9 mouse cellular contexts compared by ENCODE assay signal in genomic region chr6:91684831-91685532, GRCm38 (mm10). TPM values are rescaled to one million over a fixed set of nuclear protein-coding genes. Genes with fewer than 3 reads are reported as not detected.
DNase-seq lines count a peak whose midpoint lies in the region; ATAC-seq and TF ChIP-seq lines count a peak whose summit lies in the region.
"Had no signal": no experiment of that assay in that cellular context is flagged by ENCODE, and none has a peak within 500 bp of the region (broad histone marks: within the 10 kb centered on the region; RNA-seq: fewer than 3 reads in every experiment).

No protein-coding gene starts in this region.

- H3K9ac ChIP-seq in forebrain, postnatal 0 days = peak overlapping the region; percentile 97
- H3K9ac ChIP-seq in hindbrain, embryonic 11.5 days (ENCODE audit: low read depth, low read length) = peak overlapping the region; percentile 93
- peak overlapping the region; percentile 95 for H3K9ac ChIP-seq in limb, embryonic 15.5 days
- peak overlapping the region; percentile 98 for H3K9ac ChIP-seq in midbrain, embryonic 14.5 days (replicated peaks; ENCODE audit: low read length)

- H3K4me2 ChIP-seq in forebrain, postnatal 0 days (ENCODE audit: low read depth) = peak overlapping the region; percentile 54
- peak overlapping the region; percentile 69 for H3K4me2 ChIP-seq in hindbrain, embryonic 11.5 days (replicated peaks; ENCODE audit: low read depth, low read length)
- peak overlapping the region; percentile 94 for H3K4me2 ChIP-seq in limb, embryonic 15.5 days
- H3K4me2 ChIP-seq in midbrain, embryonic 14.5 days (ENCODE audit: low read length) = peak overlapping the region; percentile 93

- H3K27ac ChIP-seq in cerebellum, adult 2 months (ENCODE audit: insufficient read depth, low read length) = peak overlapping the region; percentile 81; the same call in 1 of the 2 replicates
- peak overlapping the region; percentile 98 for H3K27ac ChIP-seq in forebrain, postnatal 0 days (ENCODE audit: low read depth, low read length)
- no peak overlapping the region for H3K27ac ChIP-seq in hindbrain, embryonic 11.5 days (ENCODE audit: low read depth, low read length)
- H3K27ac ChIP-seq in limb, embryonic 15.5 days = peak overlapping the region; percentile 85; the same call in 1 of the 2 replicates
- peak overlapping the region; percentile 98 for H3K27ac ChIP-seq in midbrain, embryonic 14.5 days (replicated peaks; ENCODE audit: low read depth, low read length)

- H3K36me3 ChIP-seq in forebrain, postnatal 0 days (ENCODE audit: insufficient read depth) = peaks cover under 1% of the 10 kb centered on the region; the same call in 1 of the 2 replicates
- no peaks in the 10 kb centered on the region for H3K36me3 ChIP-seq in hindbrain, embryonic 11.5 days (ENCODE audit: control insufficient read depth, insufficient read depth, low read length)
- H3K36me3 ChIP-seq in limb, embryonic 15.5 days = no peaks in the 10 kb centered on the region
- H3K36me3 ChIP-seq in midbrain, embryonic 14.5 days (ENCODE audit: control insufficient read depth, insufficient read depth, low read length) = no peaks in the 10 kb centered on the region

- DNase-seq in ovary, postnatal 36 days (ENCODE audit: low spot score) = peak; percentile 33
- no peak for DNase-seq in ovary, postnatal 14 days (ENCODE audit: low spot score)
- peak; percentile 67 to 70 for DNase-seq in cerebellum, adult 2 months
- peak; percentile 59 for DNase-seq in forebrain, postnatal 0 days
- peak; percentile 28 for DNase-seq in hindbrain, embryonic 11.5 days (ENCODE audit: low spot score)
- peak; percentile 30 for DNase-seq in midbrain, embryonic 14.5 days
- peak; percentile 40 for DNase-seq in thymus, postnatal 14 days

- 6% methylated on average over 17 of the region's 17 CpGs for WGBS in cerebellum, adult 2 months
- 18% methylated on average over 17 of the region's 17 CpGs for WGBS in forebrain, postnatal 0 days
- WGBS in hindbrain, embryonic 11.5 days = 18% methylated on average over 17 of the region's 17 CpGs
- 6% methylated on average over 17 of the region's 17 CpGs for WGBS in limb, embryonic 15.5 days
- 21% methylated on average over 17 of the region's 17 CpGs for WGBS in midbrain, embryonic 14.5 days

- no peaks in the 10 kb centered on the region for H3K9me3 ChIP-seq in forebrain, postnatal 0 days (ENCODE audit: low read length)
- H3K9me3 ChIP-seq in hindbrain, embryonic 11.5 days (ENCODE audit: control insufficient read depth, low read length) = no peaks in the 10 kb centered on the region
- H3K9me3 ChIP-seq in limb, embryonic 15.5 days = no peaks in the 10 kb centered on the region
- H3K9me3 ChIP-seq in midbrain, embryonic 14.5 days (ENCODE audit: control insufficient read depth, low read length) = no peaks in the 10 kb centered on the region

- no peaks in the 10 kb centered on the region for H3K27me3 ChIP-seq in cerebellum, adult 2 months (ENCODE audit: control insufficient read depth, insufficient read depth, low read length)
- no peaks in the 10 kb centered on the region for H3K27me3 ChIP-seq in forebrain, postnatal 0 days (ENCODE audit: insufficient read depth, low read length)
- no peaks in the 10 kb centered on the region for H3K27me3 ChIP-seq in hindbrain, embryonic 11.5 days (ENCODE audit: control insufficient read depth, insufficient read depth, low read length)
- no peaks in the 10 kb centered on the region for H3K27me3 ChIP-seq in limb, embryonic 15.5 days
- H3K27me3 ChIP-seq in midbrain, embryonic 14.5 days (ENCODE audit: control insufficient read depth, insufficient read depth, low read length) = no peaks in the 10 kb centered on the region
- H3K27me3 ChIP-seq: Patski had no signal

- peak overlapping the region; percentile 84 for H3K4me3 ChIP-seq in cerebellum, adult 2 months (replicated peaks; ENCODE audit: insufficient read depth, low read depth, low read length)
- peak overlapping the region; percentile 98 for H3K4me3 ChIP-seq in forebrain, postnatal 0 days (ENCODE audit: low read depth, low read length)
- H3K4me3 ChIP-seq in hindbrain, embryonic 11.5 days (ENCODE audit: low read depth, low read length) = peak overlapping the region; percentile 86
- H3K4me3 ChIP-seq in limb, embryonic 15.5 days = peak overlapping the region; percentile 95
- peak overlapping the region; percentile 90 for H3K4me3 ChIP-seq in midbrain, embryonic 14.5 days (replicated peaks; ENCODE audit: low read depth, low read length)

- 0 out of 2 replicates have a peak, but pooled peaks have one; percentile 1 for ATAC-seq in forebrain, postnatal 0 days
- ATAC-seq in hindbrain, embryonic 11.5 days (ENCODE audit: low FRiP score) = no peak; the same call in 1 of the 2 replicates
- ATAC-seq in limb, embryonic 15.5 days (ENCODE audit: insufficient number of reproducible peaks, low FRiP score, low TSS enrichment, low read depth) = no peak
- 0 out of 2 replicates have a peak, but pooled peaks have one; percentile 0 for ATAC-seq in midbrain, embryonic 14.5 days (ENCODE audit: low FRiP score, low TSS enrichment)
- ATAC-seq: Patski had no signal

- TF ChIP-seq CTCF in cerebellum, adult 2 months (IDR thresholded peaks at IDR 0.05; ENCODE audit: borderline replicate concordance, insufficient read depth, low read depth, low read length) = no peak
- no peak for TF ChIP-seq CTCF in forebrain, postnatal 0 days (IDR thresholded peaks at IDR 0.05; ENCODE audit: low read depth)

- peaks cover 9% of the 10 kb centered on the region for H3K4me1 ChIP-seq in cerebellum, adult 2 months (ENCODE audit: control insufficient read depth, insufficient read depth, low read length)
- peaks cover 33% of the 10 kb centered on the region for H3K4me1 ChIP-seq in forebrain, postnatal 0 days (ENCODE audit: insufficient read depth)
- peaks cover 10% of the 10 kb centered on the region for H3K4me1 ChIP-seq in hindbrain, embryonic 11.5 days (replicated peaks; ENCODE audit: control insufficient read depth, insufficient read depth, low read length)
- H3K4me1 ChIP-seq in limb, embryonic 15.5 days = peaks cover 56% of the 10 kb centered on the region
- H3K4me1 ChIP-seq in midbrain, embryonic 14.5 days (ENCODE audit: control insufficient read depth, insufficient read depth, low read length) = peaks cover 28% of the 10 kb centered on the region

- TF ChIP-seq POLR2A in cerebellum, adult 2 months (IDR thresholded peaks at IDR 0.05; ENCODE audit: borderline replicate concordance, insufficient read depth, low read length) = no peak

RNA-seq across cellular contexts. Expression of gene Slc6a6, which starts 1.1 kb away (rescaled TPM):
- 73.3 and 79.3 TPM in 2 replicates for polyA plus RNA-seq in cerebellum, adult 2 months (2012; rRNA removed)
- 72.2 and 101 TPM in 2 replicates for total RNA-seq in forebrain, postnatal 0 days (2014; rRNA removed)
- polyA plus RNA-seq in forebrain, postnatal 0 days (2015; fragmentation: Nextera tagmentation; extraction: Ambion mirVana) = 89.5 and 139 TPM in 2 replicates
- 46.6 and 64.0 TPM in 2 replicates for polyA plus RNA-seq in hindbrain, embryonic 11.5 days (2014; fragmentation: Nextera tagmentation; extraction: Ambion mirVana)
- polyA plus RNA-seq in limb, embryonic 15.5 days (2015; fragmentation: Nextera tagmentation; extraction: Ambion mirVana) = 44.5 and 46.8 TPM in 2 replicates
- polyA plus RNA-seq in midbrain, embryonic 14.5 days (2014; fragmentation: Nextera tagmentation; extraction: Ambion mirVana) = 94.1 and 94.3 TPM in 2 replicates

Comparison
In these comparisons a context has a peak if more than half of its experiments do, and no peak if none do; other contexts are left out.
1. ATAC-seq: peak in forebrain, postnatal 0 days (single experiment) and midbrain, embryonic 14.5 days (single experiment); none in hindbrain, embryonic 11.5 days (single experiment) and limb, embryonic 15.5 days (single experiment).
2. Peak in every context shown above with its lines, with median percentiles within 50 percentile points of each other: H3K4me3 ChIP-seq, H3K4me2 ChIP-seq and H3K9ac ChIP-seq.